Mouse (Mus musculus) testis, adult 2 months (tissue): ENCODE results near the gene Suz12.

Source experiments
- CTCF ChIP-seq: fragments of 200-500 bp; IDR thresholded peaks from 2 replicates; pipeline ENCODE4 v1.5.1; 2012; ENCODE audit warnings: low read depth, mild to moderate bottlenecking, inconsistent platforms, low read length, moderate library complexity; ENCODE audit not compliant: control insufficient read depth, insufficient read depth, insufficient replicate concordance
- POLR2A ChIP-seq: fragments of 200-500 bp; IDR thresholded peaks from 2 replicates; pipeline ENCODE4 v1.6.1; 2012; ENCODE audit warnings: low read depth, mild to moderate bottlenecking, inconsistent platforms, low read length, moderate library complexity; ENCODE audit not compliant: control insufficient read depth

DNA sequence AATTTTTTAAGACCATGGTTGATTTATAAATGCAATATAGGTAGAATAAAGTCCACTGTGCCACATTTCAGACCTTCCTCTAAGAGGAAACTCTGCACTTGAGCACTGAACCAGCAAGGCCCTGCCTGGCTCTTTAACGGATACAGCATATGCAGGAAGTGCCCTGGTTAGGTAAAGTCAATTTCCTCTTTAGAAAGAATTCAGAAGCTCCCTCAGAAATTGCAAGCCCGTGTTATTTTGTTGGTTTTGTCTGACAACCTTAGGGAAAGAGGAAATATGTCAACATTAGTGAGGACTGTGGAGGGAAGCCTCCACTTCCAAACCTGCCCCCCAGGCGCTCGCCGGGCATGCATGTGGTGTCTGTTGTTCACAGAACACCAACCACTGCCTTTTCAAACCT, 74.7 kb downstream of the Suz12 start:
- TF ChIP-seq CTCF (no peak), POLR2A (no peak)
